Mouse (Mus musculus) olfactory bulb, adult 2 months (tissue): ENCODE measurements at regions not wholly inside any gene's neighbourhood (a gene's known extent, or its start where the extent isn't known, plus 50 kb on each side); places are given as distances from the start of the nearest gene placed in this dataset.

ENCODE experiments used
- CTCF ChIP-seq: fragments of 200-500 bp; IDR thresholded peaks from 2 replicates; pipeline ENCODE4 v1.5.1; 2012; ENCODE audit warnings: low read depth, mild to moderate bottlenecking, low read length, moderate library complexity; ENCODE audit not compliant: insufficient read depth
- POLR2A ChIP-seq: fragments of 200-500 bp; IDR thresholded peaks from 2 replicates; pipeline ENCODE4 v1.6.1; 2012; ENCODE audit warnings: mild to moderate bottlenecking, low read depth, low read length, moderate library complexity; ENCODE audit not compliant: insufficient read depth

- TF ChIP-seq POLR2A (no peak), CTCF (no peak)
These were observed 355.9 kb upstream of the Maf start for GRCm38 (mm10) chr8:116063541-116063940.
